Mouse (Mus musculus): ENCODE measurements around the gene Trim63.

DNA sequence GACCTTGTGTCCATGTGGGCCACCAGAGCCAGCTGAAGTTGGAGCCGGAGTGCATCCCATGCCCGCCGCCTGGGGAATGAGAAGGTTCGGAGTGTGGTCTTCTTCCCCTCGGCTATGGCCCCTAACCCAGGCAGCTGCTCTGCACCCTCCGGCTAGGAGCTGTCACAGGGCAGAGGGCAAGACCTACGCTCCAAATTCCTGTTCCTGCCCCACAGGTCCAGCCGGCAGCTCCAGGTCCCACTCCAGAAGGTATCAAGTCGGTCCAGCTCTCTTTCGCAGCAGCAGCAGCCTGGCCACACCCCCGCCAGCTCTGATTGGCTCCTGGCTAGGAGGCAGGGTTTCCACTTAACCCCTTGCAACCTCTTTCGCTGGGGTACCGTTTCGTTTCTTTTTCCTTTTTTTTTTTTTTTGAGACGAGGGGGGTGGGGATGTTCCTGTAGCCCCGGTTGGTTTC is 57.4 kb downstream of the Trim63 start:
- TF ChIP-seq CEBPB (IDR thresholded peaks at IDR 0.05; ENCODE audit: low read depth) (no peak), CTCF (IDR thresholded peaks at IDR 0.05; ENCODE audit: control insufficient read depth, insufficient read depth, insufficient read length) (no peak), MYOD1 (IDR thresholded peaks at IDR 0.05; ENCODE audit: control insufficient read depth, insufficient read length, low read depth) (no peak)
